Mouse (Mus musculus) monocyte, adult 5-6 weeks (primary cell): ENCODE measurements around the gene Manba. TPM values are rescaled to one million over a fixed set of nuclear protein-coding genes. Genes with fewer than 3 reads are reported as not detected.

ENCODE experiments used
- ATAC-seq: fragments of 153-309, 156-312 bp; replicated peaks from 2 replicates; pipeline ENCODE4 v1.8.0; 2017; ENCODE audit warnings: mild to moderate bottlenecking; ENCODE audit not compliant: low TSS enrichment, insufficient number of reproducible peaks, severe bottlenecking, poor library complexity, low FRiP score
- total RNA-seq: library from RNA; stranded (forward); fragments of 200-1000, 200-491, 200-594 nt; gene quantifications from 3 replicates; pipeline ENCODE4 v1.2.3, GENCODE M21; 2017

Gene Manba
- total RNA-seq, 1 experiment from 2014 or later, result 56.4 TPM

DNA sequence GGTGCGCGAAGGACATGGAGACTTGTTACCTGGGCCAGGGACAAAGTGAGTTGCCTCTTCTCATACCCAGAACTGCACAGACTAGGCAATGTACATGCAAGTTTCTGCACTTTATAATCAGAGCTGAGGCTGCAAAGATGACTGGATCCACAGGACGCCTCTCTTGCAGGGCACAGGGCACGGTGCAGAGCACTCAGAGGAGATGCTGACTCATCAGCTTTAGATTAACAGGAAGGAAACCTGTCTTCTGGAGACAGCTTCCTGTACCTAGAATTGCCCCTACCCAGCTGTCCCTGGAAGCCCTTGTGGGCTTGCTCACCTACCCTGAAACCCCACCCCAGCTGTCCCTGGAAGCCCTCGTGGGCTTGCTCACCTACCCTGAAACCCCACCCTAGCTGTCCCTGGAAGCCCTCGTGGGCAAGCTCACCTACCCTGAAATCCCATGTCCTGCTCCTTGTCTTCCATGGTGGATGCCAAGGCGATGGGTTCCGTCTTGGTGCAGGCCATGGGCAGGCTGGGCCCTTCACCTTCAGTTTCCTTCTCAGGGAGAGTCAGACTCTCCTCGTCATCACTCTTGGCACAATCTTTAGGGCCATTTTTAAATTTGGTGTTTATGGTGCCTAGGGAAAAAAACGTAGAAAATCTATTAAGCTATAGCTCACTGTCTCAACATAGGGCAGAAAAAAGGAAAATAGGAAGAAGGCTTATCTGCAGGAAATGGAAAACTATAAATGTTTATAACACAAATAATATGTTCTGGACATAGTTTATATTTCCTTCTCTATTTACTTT is 119.4 kb downstream of the Manba start:
- ATAC-seq, result no peak

DNA sequence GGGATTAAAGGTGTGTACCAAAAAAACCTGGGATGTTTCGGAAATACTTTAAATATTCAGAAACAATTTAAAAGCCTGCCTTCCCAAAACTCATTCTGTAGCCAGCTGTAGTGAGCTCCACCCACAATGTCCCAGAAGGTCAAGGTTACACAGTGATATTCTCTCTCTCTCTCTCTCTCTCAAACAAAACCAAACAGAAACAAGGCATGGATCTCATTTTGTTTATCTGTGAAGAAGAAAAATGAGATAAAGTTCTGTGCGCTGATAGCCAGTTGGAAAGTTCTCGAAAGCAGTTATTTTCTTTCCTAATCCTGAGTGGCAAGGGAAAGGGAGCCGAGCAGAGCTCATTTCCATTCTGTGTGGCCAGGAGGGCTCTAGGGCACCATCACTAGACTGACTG is 120.1 kb downstream of the Manba start:
- no peak for ATAC-seq

DNA sequence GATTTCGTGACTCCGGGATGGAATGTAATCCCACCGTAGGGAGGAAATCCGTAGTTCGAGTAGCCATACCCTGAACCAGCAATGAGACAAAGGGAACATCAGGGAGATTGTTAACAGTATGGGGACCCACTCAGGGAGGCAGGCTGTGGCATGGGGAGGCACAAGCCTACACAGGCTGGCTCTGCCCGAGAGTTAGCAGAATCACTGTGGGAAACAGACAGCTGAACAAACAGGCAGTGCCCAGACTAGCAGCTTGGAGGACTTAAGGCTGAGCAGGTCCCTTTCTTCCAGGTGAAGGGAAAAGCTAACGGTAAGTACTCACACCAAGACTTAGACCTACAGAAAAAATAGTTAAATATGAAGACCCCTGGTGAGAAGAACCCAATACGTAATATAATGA is 121.2 kb downstream of the Manba start:
- no peak for ATAC-seq

DNA sequence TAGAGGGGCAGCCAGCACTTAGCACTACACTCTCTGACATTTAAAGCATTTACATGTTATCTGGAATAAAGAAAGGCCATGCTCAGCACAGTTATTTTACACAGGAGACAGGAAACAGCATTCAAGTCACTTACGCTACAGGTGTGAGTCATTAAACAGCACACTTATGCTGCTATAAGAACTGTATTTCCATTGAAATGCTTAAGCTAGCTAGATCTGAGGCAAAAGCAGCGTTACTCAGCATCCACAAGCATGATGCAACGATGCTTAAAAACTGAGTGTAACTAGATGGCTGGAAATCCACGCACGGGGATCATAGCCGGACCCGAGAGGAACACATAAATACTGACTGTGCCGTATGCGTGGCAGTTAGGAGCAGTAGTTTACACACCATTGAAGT is 121.6 kb downstream of the Manba start:
- ATAC-seq, result no peak

DNA sequence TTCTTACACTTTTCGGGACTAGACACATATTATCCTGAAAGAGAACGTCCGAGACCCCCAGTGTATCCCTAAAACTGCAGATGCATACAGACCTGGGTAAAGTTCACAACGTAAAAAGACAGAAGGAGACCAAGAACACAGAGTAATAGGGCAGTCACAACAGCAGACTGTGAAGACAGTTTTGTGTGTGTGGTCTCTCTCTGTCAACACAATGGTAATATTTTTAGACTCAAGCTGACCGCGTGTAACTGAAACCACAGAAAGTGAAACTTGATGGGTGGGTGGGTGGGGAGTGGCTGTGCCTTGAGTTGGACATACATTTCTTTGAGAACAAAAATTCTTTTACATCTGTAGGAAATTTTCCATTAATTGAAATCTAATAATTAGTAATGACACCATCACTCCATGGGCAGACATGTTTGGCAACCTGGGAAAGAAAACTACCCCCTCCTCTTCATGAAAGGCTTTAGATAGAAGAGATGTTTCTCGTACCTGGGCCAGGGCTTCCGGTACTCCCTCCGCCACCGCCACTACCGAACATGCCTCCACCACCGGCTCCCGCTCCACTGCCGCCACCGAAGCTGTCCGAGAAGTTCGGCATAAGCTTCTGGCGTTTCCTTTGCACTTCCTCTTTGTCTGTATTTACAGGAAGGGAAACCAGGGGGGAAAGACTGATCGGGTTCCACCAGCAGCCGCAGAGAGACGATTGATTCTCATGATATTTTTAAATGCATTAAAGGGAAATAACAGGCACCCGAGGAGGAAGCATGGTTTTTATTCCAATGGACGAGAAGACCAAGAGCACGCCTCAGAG is 122.5 kb downstream of the Manba start:
- peak; percentile 69 for ATAC-seq

DNA sequence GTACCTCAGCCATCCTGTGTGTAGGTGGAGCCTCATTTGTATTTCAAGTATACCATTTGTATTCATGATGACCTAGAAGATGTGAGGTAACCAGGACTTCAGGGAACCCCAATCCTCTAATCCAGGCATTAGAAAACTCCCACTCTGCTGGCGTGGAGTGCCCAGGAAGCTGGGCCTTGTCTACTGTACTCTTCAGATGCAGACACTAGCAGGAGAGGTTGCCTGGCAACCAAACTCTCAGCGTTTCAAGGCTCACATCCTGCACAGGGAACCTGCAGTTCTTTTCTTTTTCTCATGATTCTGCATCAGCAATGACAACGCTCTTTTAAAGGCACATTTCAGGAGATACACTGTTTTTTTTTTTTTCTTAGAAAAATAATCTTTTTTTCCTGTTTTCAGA is 124.8 kb downstream of the Manba start:
- no peak for ATAC-seq

DNA sequence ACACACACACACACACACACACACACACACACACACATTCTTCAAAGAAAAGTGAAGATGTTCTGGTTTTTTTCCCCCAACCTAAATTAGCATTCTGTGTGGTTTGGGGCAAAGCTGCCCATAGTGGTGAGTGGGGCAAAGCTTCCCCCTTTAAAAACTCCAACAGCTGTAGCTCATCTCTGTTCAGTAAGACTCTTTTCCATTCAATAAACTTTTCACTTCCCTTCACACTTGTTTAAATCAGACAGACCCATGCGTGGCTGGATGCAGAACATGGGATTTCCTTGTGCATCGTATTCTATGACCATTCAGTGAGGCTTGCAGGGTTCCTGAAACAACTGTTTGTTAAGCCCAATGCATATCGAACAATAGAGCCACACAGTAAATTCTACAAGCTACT is 129.0 kb downstream of the Manba start:
- ATAC-seq, result no peak

DNA sequence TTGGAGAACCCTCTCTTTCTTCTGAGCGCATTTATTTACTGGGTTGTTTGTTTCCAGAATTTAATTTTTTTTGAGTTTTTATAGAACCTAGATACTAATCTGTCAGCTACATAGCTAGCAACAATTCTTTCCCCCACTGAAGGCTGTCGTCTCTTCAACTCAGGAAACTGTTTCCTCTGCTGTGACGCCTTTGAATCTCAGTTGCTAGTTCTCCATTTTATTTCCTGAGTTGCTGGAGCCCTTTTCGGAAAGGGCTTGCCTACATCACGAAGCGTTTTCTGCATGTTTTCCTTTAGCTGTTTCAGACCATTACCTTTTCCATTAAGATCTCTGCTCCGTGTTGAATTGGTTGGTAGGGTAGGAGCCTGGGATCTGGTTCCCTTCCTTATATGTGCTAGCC is 131.3 kb downstream of the Manba start:
- no peak for ATAC-seq

Other genes with a start within 250 kb of the Manba start
- not detected in 3 replicates for gene Bdh2, start 204.4 kb upstream of the Manba start, total RNA-seq
- gene Slc9b2, start 177.9 kb upstream of the Manba start, total RNA-seq, result not detected in 3 replicates
- 0.95 TPM in 1 of 3 replicates, not detected in the others for gene Slc9b1, start 137.6 kb upstream of the Manba start, total RNA-seq
- gene Cisd2, start 61.7 kb upstream of the Manba start, total RNA-seq, result 47.2 to 67.5 TPM (median 55.4 TPM) in 3 replicates
- gene Ube2d3, start 47.5 kb upstream of the Manba start, total RNA-seq, result 588 to 777 TPM (median 773 TPM) in 3 replicates
- 259 to 315 TPM (median 292 TPM) in 3 replicates for gene Nfkb1, start 205.9 kb downstream of the Manba start, total RNA-seq